Mouse (Mus musculus): Measurements from ENCODE around the gene Btrc. TPM values are rescaled to one million over a fixed set of nuclear protein-coding genes. Genes with fewer than 3 reads are reported as not detected.
A peak's percentile ranks its signal among the peaks of the same experiment; 100 is the strongest.

The Btrc gene
- total RNA-seq, 1 experiment from 2014 or later, result 21.4 TPM

DNA sequence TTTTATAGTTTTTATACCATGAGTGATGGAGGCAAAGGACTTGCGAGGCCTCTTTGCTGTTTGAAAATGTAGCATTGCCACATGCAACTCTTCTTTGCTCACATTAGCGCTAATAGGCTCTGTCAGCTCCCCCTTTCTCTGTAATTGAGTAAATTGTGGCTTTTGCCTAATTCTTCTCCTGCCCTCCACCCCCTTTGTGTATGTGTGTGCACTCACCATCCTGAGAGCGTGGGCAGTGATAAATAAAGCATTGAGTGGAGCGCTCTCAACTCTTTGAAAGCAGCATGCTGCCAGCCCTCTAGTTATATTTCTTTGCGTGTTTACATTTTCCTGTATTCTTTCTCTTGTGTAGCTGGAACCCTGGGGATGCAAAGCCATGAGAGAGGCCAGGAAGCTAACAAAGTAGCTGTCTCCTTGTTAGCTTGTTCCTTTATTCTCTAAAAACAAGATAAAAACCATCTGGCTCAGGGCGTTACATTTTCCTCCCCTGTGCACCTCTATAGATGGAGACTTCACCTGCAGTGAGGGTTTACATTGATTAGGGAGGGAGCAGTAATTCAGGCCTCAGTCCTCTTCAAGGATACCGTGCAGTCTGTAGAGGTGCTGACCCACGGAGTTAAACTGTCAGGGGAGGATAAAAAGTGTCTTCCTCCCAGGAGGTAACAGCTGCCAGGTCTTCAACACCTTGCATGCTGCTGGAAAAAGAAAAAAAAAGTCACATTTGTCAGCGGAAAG, 96.6 kb downstream of the Btrc start:
- no peak for ATAC-seq (ENCODE audit: extremely low read depth, insufficient number of reproducible peaks, low FRiP score, poor library complexity, severe bottlenecking)

DNA sequence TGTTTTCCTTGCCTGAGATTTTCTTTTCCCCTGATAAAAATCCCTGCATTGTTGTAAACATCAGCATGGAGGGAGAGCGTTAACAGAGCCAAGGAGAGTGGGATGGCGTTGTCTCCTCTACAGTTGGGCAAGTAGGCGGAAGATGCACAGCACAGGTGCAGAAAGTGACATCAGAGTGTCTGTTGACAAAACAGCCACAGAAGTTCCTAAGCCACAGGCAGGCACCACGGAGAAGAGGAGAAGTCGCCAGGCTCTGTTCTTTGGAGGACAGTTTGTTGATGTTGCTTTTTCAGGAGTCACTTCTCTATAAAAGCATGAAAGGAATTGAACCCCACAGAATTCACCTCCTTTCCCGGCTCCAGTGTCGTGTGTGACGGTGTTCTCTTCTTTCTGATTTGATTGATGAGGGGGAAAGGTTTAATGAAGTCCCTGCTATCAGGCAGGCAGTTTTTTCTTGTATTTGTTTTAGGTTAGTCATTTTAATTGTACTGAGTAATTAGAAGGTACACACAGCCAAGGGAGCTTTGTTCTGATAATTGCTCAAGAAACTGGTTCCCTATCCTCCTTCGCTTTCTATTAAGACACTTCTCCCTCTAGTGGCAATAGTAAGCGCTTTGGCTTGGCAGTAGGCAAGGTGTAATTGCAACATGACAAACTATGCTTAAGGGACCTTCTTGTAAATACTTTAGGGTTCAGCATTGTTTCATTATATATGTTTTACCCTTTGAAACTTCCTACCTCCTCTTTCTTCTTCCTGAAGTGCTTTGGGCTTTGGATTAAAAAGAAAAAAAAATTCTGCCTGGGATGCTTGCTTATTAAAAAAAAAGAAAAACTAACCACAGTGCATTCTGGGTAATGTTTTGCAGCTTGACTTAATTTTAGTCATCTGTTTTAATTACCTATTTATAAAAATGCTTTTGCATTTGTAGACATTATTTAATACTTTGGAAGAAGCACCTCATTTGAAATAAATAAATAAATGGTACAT, 97.5 kb downstream of the Btrc start:
- ATAC-seq (ENCODE audit: extremely low read depth, insufficient number of reproducible peaks, low FRiP score, poor library complexity, severe bottlenecking), result no peak

DNA sequence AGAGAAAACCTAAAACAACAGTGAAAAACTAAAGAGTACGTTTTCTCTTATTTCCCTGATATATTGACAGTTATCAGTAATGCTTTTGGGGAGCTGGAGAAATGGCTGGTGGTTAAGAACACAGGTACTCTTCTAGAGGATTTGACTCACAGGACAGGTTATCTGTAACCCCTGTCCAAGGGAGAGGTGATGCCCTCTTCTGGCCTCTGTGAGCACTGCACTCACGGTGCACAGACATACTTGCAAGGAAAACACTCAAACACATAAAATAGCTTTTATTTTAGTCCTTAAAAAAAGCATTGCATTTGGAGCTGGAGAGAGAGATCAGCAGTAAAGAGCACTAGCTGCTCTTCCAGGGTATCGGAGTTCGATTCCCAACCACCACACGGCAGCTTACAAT, 106.2 kb downstream of the Btrc start:
- ATAC-seq (ENCODE audit: extremely low read depth, insufficient number of reproducible peaks, low FRiP score, poor library complexity, severe bottlenecking), result no peak

DNA sequence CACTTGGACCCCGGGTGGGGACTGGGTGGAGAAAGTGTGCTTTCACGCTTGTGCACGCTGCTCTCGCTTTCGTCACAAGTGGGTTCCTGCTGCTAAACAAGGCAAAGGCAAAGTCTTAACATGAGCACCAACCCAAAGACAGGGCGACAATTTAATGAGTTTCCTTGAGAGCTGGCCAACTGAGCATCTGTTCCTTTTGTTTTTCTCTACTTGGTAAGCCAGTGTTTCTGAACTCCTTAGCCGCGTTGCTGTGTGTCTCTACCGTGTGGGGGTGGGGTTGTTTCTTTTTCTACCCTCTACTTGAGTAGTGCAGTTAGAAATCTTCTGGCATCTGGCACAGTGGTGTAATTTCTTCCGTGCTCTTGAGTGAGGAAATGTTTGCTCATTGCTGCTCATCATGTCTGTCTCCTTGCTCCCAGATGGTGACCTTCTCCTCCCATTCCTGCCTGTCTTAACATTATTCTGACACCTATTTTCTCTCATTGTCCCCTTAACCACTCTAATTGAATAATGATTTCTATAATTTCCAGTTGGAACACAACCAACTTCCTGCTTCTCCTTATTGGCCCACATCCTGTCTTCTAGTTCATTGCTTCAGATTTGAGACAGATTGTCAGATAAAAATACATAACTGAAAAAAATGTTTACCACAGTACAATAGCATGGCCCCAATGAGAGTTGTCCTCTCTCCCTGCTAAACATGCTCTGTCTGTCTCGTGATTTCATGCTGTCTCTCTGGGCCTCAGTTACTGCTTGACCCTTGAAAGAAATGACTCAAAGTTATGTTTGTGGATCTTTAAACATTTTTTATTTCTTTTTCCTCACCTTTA, 109.4 kb downstream of the Btrc start:
- peak; percentile 67 for ATAC-seq (ENCODE audit: extremely low read depth, insufficient number of reproducible peaks, low FRiP score, poor library complexity, severe bottlenecking)

DNA sequence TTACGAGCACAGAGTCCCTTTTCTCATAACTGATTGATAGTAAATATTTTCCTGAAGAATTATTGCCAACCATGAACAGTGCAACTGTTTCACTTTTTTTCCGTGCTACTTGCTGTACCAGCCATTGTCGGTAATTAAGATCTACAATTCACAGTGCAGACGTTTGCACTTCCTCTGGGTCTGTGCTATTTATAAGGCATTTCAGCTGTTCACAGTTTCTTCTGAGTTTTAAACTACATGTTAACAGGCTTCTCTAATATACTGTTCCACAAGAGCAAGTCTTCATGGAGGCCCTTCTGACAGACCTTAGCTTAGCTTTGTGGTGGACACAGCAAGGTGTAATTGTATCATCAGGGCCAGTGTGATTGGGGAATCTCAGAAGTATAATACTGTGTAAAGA, 111.2 kb downstream of the Btrc start:
- ATAC-seq (ENCODE audit: extremely low read depth, insufficient number of reproducible peaks, low FRiP score, poor library complexity, severe bottlenecking), result no peak

DNA sequence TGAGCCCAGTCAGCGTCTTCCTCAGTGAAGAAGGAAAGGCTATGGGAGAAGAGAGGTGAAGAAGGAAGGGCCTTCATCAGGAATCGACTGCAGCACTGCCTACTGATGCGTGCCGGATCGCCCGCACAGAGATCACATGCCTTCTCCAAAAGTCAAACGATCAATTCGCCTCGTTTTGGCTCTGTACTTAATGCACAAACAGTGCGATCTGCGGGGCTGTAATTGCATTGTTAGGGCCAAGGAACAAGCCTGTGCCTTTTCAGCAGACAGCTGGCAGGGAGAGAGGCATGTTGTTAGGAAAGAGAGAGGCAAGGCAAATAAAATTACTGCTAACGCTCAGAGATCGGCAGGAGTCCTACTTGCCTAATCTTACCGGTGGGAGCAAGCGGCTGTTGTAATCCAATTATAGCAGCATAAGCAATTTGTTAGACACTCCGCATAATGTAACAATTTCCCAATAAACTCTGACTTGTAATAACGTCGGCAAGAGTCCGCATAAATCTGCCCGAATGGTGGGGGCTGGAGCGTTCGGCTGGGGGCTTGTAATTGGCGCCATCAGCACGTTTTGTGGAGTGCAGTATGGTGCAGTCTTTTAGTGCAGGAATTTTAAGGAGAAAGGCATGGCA, 112.5 kb downstream of the Btrc start:
- ATAC-seq (ENCODE audit: extremely low read depth, insufficient number of reproducible peaks, low FRiP score, poor library complexity, severe bottlenecking), result no peak

DNA sequence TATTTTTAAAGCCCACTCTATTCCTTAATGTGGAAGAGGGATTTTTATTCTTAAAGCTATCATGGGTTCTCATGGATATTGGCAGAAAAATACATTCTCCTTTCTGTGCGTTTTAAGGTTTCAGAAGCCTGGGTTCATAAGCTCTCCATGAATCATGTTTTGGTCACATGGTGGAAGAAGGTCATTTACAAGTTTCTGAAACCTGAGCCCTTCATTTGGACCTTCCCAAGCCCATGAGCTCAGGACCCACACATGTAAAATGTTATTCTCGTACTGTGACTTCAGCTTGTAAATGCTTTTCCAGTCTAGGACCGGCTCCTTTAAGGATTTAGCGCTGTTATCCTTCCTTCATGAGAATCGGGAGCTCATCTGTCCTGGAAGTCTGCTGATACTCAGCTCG, 116.0 kb downstream of the Btrc start:
- ATAC-seq (ENCODE audit: extremely low read depth, insufficient number of reproducible peaks, low FRiP score, poor library complexity, severe bottlenecking), result no peak

DNA sequence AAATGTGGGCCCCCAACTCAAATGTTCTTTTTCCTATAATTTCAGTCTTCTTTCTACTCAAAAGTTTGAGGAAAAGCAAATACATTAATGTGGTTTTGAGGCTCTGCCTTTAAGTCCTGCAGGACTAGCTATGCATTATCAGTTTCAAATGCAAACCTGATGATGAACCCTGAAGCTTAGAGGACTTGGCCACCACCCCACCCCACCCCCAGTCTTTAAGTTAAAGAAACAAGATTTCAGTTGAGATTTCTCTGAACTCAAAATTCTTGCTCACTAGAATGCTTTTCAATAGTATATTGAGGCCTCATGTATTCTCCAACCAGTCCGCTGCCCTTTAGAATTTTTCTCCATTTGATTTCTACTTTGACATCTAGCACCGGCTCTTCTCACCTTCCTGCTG, 117.0 kb downstream of the Btrc start:
- ATAC-seq (ENCODE audit: extremely low read depth, insufficient number of reproducible peaks, low FRiP score, poor library complexity, severe bottlenecking), result no peak

DNA sequence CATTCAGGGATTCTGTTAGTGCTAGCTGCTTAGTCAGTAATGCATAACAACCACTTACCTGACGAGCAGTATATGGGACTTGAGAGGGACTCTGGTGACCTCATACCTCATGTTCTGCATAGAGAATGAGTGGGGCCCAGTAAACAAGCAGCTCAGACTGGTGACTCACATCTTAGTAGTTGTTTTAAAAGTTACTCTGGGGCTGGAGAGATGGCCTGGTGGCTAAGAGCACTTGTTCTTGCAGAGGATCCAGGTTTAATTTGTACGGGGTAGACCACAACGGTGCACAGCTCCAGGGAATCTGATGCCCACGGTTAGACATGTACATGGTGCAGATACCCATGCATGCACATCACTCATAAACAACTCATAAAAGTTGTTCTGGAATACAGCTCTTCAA, 117.4 kb downstream of the Btrc start:
- no peak for ATAC-seq (ENCODE audit: extremely low read depth, insufficient number of reproducible peaks, low FRiP score, poor library complexity, severe bottlenecking)

DNA sequence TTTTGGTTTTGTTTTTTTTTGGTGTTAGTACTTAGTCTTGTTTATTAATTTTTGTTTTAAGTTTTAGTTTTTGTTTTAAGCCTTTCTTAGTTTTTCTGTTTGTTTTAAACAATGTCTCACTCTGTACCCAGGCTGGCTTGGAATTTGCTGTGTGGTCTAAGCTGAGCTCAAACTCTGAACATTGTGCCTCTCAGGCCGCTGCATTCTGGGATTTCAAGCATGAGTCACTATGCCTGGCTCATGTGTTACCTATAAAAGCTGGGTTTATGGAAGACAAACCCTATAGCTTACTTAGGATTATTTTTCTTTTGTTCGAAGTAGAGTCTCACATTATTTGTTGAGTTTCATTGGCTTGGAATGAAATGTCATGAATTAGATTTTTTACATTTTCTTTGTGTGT, 119.9 kb downstream of the Btrc start:
- no peak for ATAC-seq (ENCODE audit: extremely low read depth, insufficient number of reproducible peaks, low FRiP score, poor library complexity, severe bottlenecking)

DNA sequence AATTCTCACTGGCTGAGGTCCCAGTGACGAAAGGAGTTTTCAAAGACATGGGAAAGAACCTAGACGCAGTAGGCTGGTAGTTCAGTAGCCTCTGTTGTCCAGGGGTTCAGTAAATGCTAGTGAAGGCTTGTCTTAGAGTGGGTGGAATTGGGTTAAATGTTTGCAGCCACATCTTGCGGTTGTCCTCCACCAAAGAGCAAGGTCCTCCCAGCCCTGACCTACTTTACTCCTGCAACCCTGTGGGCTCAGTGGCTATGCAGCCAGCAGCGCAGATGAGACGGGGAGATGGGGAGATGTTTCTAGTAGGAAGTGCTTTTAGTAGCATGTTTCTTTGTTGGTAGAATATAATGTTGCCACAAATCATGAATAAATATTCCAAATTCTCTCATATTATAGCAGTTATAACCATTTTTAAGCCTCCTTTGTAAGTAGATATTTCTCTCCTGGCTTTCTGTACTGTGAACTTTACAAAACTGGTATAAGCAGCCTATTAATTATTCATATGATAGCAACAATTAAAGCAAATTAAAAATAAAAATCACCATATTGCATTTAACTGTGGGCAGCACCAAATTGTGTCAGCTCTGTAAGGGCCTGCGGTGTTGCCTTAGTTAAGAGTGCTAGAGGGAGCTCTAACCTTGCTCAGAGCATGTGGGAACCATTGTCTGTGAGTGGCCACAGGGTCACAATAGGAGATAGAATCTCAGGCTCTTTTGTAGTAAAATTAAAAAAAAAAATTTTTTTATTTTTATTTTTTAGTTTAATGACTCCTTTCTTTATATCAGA, 122.9 kb downstream of the Btrc start:
- ATAC-seq (ENCODE audit: extremely low read depth, insufficient number of reproducible peaks, low FRiP score, poor library complexity, severe bottlenecking), result no peak

DNA sequence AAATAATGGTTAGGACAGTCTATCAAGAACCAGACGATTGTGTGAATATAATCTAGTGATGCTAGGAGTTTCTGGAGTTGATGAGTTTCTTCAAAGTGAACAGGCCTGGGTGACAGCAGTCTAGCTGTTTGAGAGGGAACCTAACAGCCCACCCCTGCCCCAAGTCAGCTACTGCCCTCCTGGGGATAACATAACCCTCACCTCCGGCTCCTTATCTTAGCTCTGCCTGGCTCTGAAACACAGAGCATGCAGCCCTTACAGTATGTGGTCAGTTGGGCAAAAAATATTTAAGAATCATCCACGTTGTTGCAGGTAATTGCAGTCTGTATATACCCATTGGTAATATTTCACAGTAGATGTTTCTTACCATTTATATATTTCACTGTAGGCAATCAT, 123.5 kb downstream of the Btrc start:
- ATAC-seq (ENCODE audit: extremely low read depth, insufficient number of reproducible peaks, low FRiP score, poor library complexity, severe bottlenecking), result no peak

DNA sequence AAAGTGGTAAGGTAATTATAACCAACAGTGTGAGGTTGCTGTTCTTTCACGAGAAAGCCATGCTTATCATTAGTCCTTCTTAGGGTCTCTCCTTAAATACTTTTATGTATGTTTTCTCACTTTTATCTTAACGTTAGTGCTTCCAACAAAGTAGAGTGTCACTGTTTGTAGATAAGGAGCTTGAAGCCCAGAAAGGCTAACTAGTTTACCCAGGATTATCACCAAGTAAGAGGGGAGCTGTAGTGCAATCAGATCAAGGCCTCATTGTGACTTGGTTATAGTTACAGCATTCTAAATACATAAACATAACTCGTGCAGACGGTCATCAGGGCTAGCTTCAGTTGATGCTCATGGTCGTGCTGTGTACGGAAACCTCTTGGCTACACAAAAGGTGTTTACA, 126.4 kb downstream of the Btrc start:
- no peak for ATAC-seq (ENCODE audit: extremely low read depth, insufficient number of reproducible peaks, low FRiP score, poor library complexity, severe bottlenecking)

DNA sequence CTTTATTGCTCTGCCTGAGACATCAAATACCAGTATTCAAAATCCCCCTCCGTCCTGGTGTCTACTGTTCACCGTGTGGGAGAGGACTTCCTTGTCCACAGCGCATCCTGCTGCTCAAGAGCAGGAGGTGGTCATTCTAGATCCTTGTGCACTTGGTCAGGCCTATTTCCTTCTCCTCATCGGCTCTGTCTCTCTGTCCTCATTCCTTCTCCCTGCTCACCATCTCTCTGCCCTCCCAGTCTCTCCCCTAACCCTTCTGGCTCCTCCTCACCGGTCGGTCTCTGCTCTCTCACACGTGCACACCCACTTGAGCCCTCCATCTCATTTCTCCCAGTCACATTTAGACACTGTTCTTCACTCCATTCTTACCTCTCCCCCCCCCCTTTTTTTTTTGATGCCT, 127.7 kb downstream of the Btrc start:
- ATAC-seq (ENCODE audit: extremely low read depth, insufficient number of reproducible peaks, low FRiP score, poor library complexity, severe bottlenecking), result no peak

DNA sequence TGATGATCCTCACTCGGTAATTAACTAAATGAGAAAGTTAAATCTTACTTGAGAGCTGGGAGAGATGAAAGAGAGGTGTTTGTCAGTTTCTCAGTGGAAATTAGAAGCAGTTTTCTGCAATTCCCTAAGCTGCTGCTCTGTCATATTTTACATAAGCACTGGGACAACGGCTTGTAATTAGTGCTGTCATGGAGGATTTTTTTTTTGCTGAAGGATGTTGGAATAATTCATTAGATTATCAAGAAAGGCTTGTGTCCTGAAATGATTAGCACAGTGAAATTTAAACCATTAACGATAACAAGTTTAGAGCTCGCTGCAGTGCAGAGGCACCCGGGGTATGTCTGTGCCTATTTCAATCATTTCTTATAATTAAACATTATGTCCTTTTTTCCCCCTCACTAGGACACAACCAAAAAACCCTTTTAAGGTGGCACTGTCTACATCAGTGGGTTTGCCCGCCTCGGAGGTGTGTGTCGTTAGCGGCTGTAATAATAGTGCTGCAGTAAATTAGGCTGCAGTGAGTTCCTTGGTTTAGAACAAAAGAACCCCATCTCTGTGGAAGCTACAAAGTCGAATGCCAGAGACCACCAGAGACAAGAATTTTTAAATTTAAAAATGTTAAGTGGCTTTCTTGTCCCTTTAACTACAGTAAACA, 130.7 kb downstream of the Btrc start:
- ATAC-seq (ENCODE audit: extremely low read depth, insufficient number of reproducible peaks, low FRiP score, poor library complexity, severe bottlenecking), result no peak

DNA sequence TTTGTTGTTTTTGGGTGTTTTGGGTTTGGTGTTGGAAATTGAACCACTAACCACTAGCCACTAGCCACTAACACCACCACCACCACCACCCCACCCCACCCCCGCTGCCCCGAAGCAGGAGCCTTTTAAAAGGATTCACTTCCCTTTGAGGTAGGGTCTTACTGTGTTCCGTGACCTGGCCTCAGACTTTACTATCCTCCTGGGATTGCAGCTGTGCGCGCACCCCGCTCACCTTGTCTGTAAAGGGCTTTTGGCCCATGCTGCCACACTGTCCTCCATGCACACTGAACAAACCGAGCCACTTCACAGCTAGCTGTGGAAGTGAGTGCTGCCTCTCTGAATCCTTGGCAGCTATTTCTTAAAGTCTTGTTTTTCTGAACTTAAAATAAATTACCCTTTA, 141.9 kb downstream of the Btrc start:
- ATAC-seq (ENCODE audit: extremely low read depth, insufficient number of reproducible peaks, low FRiP score, poor library complexity, severe bottlenecking), result no peak

DNA sequence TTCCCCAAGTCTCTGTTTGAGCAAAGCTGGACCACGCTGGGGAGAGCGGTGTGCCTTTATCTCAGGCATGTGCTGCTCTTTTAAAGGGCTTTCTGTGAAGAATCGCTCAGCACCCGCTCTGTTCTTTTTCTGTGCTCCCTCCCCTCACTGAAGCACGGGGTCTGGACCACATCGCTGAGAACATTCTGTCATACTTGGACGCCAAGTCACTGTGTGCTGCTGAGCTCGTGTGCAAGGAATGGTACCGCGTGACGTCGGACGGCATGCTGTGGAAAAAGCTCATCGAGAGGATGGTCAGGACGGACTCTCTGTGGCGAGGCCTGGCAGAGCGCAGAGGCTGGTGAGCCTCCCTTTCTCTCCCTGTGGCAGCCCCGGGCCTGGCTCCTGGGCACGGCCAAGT, 144.0 kb downstream of the Btrc start:
- ATAC-seq (ENCODE audit: extremely low read depth, insufficient number of reproducible peaks, low FRiP score, poor library complexity, severe bottlenecking), result no peak

DNA sequence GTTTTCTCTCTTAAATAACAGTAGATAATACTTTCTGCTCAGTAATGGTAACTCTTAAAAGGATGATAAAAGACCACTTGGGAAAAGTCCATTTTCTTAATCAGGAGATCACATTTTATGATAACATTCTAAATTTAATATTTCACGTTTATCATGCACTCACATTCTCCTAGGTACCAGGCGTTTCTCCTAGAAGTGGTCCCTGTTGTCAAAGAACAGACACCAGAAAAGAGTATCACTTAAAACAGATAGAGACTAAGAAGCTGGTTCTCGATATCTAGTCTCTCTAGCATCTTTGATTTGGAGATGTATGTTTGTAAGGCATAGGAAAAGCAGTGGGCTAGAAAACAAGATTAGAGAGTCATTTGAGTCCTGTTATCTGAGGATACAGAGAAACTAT, 147.1 kb downstream of the Btrc start:
- no peak for ATAC-seq (ENCODE audit: extremely low read depth, insufficient number of reproducible peaks, low FRiP score, poor library complexity, severe bottlenecking)
